Mouse (Mus musculus): ENCODE results near the gene Phf1. TPM values are rescaled to one million over a fixed set of nuclear protein-coding genes. Genes with fewer than 3 reads are reported as not detected.

The Phf1 gene
- polyA plus RNA-seq (2012; ENCODE audit: low replicate concordance): 397 and 1,097 TPM in 2 replicates

DNA sequence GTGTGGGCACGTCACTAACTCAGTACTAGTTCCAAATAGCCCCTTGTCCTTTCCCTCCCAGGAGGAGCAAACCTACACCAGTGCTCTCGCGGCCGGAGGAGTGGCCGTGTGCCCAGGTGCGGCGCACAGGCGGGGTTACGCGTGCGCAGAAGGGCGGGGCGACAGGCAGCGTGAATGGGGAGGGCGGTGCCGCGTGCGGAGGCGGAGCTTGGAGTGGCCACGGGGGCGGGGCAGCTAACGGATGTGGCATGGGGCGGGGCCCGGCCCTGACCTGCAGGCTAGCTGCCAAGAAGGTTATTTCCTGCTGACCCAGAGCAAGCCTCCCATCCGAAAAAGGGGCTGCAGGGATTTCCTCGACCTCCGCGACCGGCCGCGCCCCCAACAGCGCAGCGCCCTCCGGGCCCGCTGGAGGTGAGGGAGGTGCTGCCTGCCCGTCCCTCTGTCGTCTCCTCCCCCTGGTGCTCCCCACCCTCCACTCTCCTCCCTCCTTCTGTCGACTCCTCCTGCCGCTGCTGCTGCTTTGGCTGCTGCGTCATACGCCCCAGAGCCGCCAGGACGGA is at the start of gene Phf1:
Gene Phf1, plus strand, starts transcription at position 214 of the 560 bp plus-strand sequence.

GRCm38 (mm10) chr17:26916711-26917482 is 16.0 kb upstream of the Phf1 start, which contains the start of gene Kifc5b:
Gene Kifc5b, plus strand, starts transcription at chr17:26917091.

GRCm38 (mm10) chr17:26939178-26939972 is 6.5 kb downstream of the Phf1 start, which contains the start of gene Cuta:
Gene Cuta, minus strand, starts transcription at chr17:26939569.

DNA sequence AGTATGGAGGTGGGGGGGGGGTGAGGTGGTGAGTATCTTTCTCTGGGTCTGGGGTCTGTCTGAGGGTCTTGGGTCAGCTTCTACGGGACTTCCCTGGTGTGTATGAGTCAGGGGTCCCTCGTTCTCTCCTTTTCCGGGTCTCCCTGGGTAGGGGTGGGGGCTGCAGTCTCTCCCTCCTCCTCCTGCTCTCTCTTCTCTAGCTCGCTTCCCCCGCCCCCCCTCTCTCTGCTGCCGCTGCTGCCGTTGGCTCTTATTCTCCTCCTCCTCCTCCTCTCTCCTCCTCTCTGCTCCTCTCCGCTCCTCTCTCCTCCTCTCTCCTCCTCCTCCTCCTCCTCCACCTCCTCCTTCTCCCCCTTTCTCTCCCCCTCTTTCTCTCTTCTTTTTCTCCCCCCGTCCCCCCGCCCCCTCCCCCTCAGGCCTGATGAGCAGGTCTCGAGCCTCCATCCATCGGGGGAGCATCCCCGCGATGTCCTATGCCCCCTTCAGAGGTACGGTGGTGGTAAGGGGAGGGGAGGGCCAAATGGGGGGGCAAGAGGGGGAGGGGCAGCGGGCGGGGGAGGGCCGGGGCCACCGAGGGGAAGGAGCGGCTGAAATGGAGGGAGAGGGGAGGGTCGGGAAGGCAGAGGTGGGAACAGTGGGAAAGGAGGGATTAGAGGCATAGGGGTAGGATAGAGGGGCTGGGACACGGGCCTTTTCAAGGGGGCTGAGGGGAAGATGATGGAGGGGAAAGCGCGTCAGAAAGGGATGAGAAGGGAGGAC is 8.4 kb downstream of the Phf1 start, which contains the start of gene Syngap1:
Gene Syngap1, plus strand, starts transcription at position 223 of the 759 bp plus-strand sequence.

DNA sequence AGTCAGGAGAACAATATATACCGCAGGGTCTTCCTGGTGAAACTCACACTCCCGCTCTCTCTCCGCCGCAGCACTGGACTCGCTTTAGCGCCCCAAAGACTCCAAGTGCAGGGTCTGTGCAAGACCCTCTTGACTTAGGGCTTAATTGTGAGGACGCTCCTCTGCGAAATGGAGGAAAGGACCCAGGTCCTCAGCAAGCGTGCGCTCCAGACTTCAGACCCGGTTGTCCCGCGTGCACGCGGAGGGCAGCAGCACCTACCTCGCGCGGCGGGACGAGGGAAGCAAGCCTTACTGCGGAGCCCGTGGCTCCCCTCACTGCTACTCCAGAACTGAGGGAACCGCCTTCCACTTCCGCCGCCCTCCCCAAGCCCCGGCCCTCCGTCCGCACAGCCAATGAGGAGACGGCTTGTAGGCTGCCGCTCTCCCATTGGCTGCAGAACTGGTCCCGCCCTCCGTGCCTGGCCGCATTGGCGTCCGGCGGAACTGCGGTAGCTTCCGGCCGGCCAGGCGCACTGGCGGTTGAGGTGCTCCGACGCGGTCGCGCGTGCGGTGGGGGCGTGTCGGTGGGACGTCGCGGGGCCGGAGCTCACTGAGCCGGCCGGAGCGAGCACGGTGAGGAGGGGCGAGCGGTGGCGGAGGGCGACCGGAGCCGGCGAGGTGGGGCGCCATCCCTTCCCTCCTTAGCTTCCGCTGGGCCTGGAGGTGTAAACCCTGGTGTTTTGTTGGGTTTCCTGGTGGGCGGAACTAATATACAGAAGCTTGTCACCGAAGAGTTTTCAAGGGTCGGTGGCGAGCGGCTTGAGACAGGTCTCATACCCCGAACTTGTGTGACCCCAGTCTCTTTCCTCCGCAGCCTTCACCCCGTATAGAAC is 40.1 kb downstream of the Phf1 start, which contains the start of gene Zbtb9:
Gene Zbtb9, plus strand, starts transcription at position 465 of the 872 bp plus-strand sequence.

Other genes starting within 250 kb of the Phf1 start
- 4.1 and 10.7 TPM in 2 replicates for gene Crebrf, start 217.4 kb upstream of the Phf1 start, polyA plus RNA-seq (2012; ENCODE audit: low replicate concordance)
- gene Bnip1, start 152.0 kb upstream of the Phf1 start, polyA plus RNA-seq (2012; ENCODE audit: low replicate concordance): 25.4 and 35.8 TPM in 2 replicates
- gene Nkx2-5, start 88.0 kb upstream of the Phf1 start, polyA plus RNA-seq (2012; ENCODE audit: low replicate concordance): 0.53 and 1.3 TPM in 2 replicates
- gene Kifc5b, start 16.0 kb upstream of the Phf1 start, polyA plus RNA-seq (2012; ENCODE audit: low replicate concordance): 7.0 and 12.9 TPM in 2 replicates
- gene Cuta, start 6.5 kb downstream of the Phf1 start, polyA plus RNA-seq (2012; ENCODE audit: low replicate concordance): 223 and 274 TPM in 2 replicates
- 3.4 and 4.3 TPM in 2 replicates for gene Syngap1, start 8.2 kb downstream of the Phf1 start, polyA plus RNA-seq (2012; ENCODE audit: low replicate concordance)
- 12.2 and 19.1 TPM in 2 replicates for gene Zbtb9, start 40.1 kb downstream of the Phf1 start, polyA plus RNA-seq (2012; ENCODE audit: low replicate concordance)
- 108 and 139 TPM in 2 replicates for gene Bak1, start 96.0 kb downstream of the Phf1 start, polyA plus RNA-seq (2012; ENCODE audit: low replicate concordance)
- gene Itpr3, start 124.3 kb downstream of the Phf1 start, polyA plus RNA-seq (2012; ENCODE audit: low replicate concordance): 56.3 and 104 TPM in 2 replicates
- gene Uqcc2, start 200.9 kb downstream of the Phf1 start, polyA plus RNA-seq (2012; ENCODE audit: low replicate concordance): 96.9 and 133 TPM in 2 replicates
- gene Ip6k3, start 234.7 kb downstream of the Phf1 start, polyA plus RNA-seq (2012; ENCODE audit: low replicate concordance): 0.24 and 0.73 TPM in 2 replicates